Mouse (Mus musculus) kidney, embryonic 16.5 days (tissue): Measurements from ENCODE around the gene Nanog. TPM values are rescaled to one million over a fixed set of nuclear protein-coding genes. Genes with fewer than 3 reads are reported as not detected.
A peak's percentile ranks its signal among the peaks of the same experiment; 100 is the strongest.

Source experiments
- ATAC-seq: fragments of 200-750 bp; cut with Nextera tagmentation; 2 replicates; pipeline ENCODE4 v1.8.0; 2017; ENCODE audit warnings: moderate TSS enrichment; ENCODE audit not compliant: low FRiP score, low TSS enrichment
- H3K27ac ChIP-seq: fragments of 300-500 bp; sonication (generic); 2 replicates; pipeline ENCODE4 v1.5.1; 2014; ENCODE audit warnings: low read length
- H3K27me3 ChIP-seq: fragments of 300-500 bp; sonication (generic); 2 replicates; pipeline ENCODE4 v1.6.1; 2014; ENCODE audit warnings: low read length, control low read depth, mixed read lengths; ENCODE audit not compliant: insufficient read depth
- H3K36me3 ChIP-seq: fragments of 300-500 bp; sonication (generic); 2 replicates; pipeline ENCODE4 v1.6.1; 2014; ENCODE audit warnings: low read length, control low read depth, mixed read lengths; ENCODE audit not compliant: insufficient read depth
- H3K4me1 ChIP-seq: fragments of 300-500 bp; sonication (generic); 2 replicates; pipeline ENCODE4 v1.6.1; 2014; ENCODE audit warnings: low read length, control low read depth, mixed read lengths; ENCODE audit not compliant: insufficient read depth
- H3K4me2 ChIP-seq: fragments of 300-500 bp; sonication (generic); replicated peaks from 2 replicates; pipeline ENCODE4 v1.6.1; 2014; ENCODE audit warnings: low read depth, low read length
- H3K4me3 ChIP-seq: fragments of 300-500 bp; sonication (generic); 2 replicates; pipeline ENCODE4 v1.5.1; 2014; ENCODE audit warnings: mild to moderate bottlenecking, low read length
- H3K9ac ChIP-seq: fragments of 300-500 bp; sonication (generic); replicated peaks from 2 replicates; pipeline ENCODE4 v1.6.1; 2014; ENCODE audit warnings: low read length
- H3K9me3 ChIP-seq: fragments of 300-500 bp; sonication (generic); 2 replicates; pipeline ENCODE4 v1.6.1; 2016; ENCODE audit warnings: low read length, control low read depth
- WGBS: fragments of 180-500 bp; shearing (Covaris S2); extraction: QIAGEN DNeasy Blood & Tissue Kit; methylation state at CpG from one replicate; pipeline ENCODE4 v1.1.7; 2014; 5-methylcytosine and 5-hydroxymethylcytosine counted together
- polyA plus RNA-seq: library from polyadenylated mRNA; unstranded; fragments of >200 nt; fragmentation: Nextera tagmentation; extraction: Ambion mirVana; gene quantifications from 2 replicates; pipeline ENCODE4 v1.2.1, GENCODE M21; 2015

Gene Nanog
- 0.12 TPM in 1 of 2 replicates, not detected in the other for polyA plus RNA-seq

DNA sequence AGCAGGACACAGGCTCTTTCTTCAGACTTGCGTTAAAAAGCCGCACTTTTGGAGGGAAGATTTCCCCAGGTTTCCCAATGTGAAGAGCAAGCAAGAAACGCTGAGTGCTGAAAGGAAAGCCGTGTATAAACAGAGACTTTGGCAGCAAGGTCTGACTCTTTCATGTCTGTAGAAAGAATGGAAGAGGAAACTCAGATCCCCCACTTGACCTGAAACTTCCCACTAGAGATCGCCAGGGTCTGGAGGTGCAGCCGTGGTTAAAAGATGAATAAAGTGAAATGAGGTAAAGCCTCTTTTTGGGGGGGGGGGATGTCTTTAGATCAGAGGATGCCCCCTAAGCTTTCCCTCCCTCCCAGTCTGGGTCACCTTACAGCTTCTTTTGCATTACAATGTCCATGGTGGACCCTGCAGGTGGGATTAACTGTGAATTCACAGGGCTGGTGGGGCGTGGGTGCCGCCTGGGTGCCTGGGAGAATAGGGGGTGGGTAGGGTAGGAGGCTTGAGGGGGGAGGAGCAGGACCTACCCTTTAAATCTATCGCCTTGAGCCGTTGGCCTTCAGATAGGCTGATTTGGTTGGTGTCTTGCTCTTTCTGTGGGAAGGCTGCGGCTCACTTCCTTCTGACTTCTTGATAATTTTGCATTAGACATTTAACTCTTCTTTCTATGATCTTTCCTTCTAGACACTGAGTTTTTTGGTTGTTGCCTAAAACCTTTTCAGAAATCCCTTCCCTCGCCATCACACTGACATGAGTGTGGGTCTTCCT is at the start of gene Nanog:
TSS of gene Nanog (plus strand) at position 454 of the 765 bp plus-strand sequence.
- H3K27me3 ChIP-seq = peaks cover 15% of the 10 kb centered on the region
- H3K27ac ChIP-seq = no peak within 1 kb of the TSS
- 14% methylated on average over 12 of the region's 12 CpGs for WGBS
- peaks cover 8% of the 10 kb centered on the region for H3K4me1 ChIP-seq
- H3K4me3 ChIP-seq = no peak within 1 kb of the TSS
- H3K9ac ChIP-seq = no peak within 1 kb of the TSS
- no peaks in the 10 kb centered on the region for H3K36me3 ChIP-seq
- ATAC-seq = no peak
- H3K9me3 ChIP-seq = no peaks in the 10 kb centered on the region
- no peak within 1 kb of the TSS for H3K4me2 ChIP-seq

DNA sequence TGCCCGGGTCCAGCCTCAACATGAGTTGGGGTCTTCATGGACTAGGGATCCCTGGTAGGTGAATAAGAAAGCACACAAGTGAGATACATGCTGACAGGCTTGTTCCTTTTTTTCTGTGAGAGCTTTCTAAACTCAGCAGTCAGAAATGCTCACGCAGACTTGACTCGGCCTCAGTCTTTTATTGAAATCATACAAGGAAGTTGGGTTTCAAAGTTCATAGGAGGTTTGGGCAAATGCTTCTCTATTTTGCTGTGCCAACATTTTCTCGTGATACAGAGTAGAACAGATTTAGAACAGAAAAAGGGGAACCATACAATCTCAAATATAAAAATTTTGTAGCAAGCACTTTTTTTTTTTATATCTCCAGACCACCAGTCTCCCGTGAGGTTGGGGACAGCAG is 49.7 kb upstream of the Nanog start:
- WGBS = 84% methylated on average over 5 of the region's 5 CpGs
- ATAC-seq = no peak
- H3K4me2 ChIP-seq = no peak overlapping the region
- H3K4me3 ChIP-seq = no peak overlapping the region
- H3K4me1 ChIP-seq = no peaks in the 10 kb centered on the region
- H3K9ac ChIP-seq = no peak overlapping the region
- H3K9me3 ChIP-seq = no peaks in the 10 kb centered on the region
- H3K36me3 ChIP-seq = no peaks in the 10 kb centered on the region
- peaks cover 10% of the 10 kb centered on the region for H3K27me3 ChIP-seq
- no peak overlapping the region for H3K27ac ChIP-seq

DNA sequence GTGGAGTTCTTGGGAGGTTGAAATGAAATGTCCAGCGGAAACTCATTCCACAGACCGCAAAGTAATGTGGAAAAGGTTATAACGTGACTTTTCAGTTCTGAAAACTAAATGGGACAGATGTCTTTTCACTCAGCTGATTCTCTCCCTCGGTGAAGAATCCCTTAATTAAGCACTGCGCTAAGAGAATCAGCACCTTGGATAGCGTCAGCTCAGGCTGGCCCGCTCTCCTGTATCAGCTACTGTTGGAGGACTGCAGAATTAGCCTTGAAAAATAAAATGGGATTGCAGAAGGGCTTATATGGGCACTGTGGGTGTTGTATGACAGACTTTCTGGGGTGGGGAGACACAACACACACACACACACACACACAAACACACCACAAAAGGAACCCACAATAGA is 47.7 kb upstream of the Nanog start:
- Histone ChIP-seq H3K27ac (no peak overlapping the region), H3K9ac (no peak overlapping the region), H3K4me1 (no peaks in the 10 kb centered on the region), H3K9me3 (no peaks in the 10 kb centered on the region), H3K4me3 (no peak overlapping the region), H3K36me3 (no peaks in the 10 kb centered on the region), H3K4me2 (no peak overlapping the region), H3K27me3 (peaks cover 22% of the 10 kb centered on the region)
- ATAC-seq = no peak
- 14% methylated on average over 7 of the region's 7 CpGs for WGBS

DNA sequence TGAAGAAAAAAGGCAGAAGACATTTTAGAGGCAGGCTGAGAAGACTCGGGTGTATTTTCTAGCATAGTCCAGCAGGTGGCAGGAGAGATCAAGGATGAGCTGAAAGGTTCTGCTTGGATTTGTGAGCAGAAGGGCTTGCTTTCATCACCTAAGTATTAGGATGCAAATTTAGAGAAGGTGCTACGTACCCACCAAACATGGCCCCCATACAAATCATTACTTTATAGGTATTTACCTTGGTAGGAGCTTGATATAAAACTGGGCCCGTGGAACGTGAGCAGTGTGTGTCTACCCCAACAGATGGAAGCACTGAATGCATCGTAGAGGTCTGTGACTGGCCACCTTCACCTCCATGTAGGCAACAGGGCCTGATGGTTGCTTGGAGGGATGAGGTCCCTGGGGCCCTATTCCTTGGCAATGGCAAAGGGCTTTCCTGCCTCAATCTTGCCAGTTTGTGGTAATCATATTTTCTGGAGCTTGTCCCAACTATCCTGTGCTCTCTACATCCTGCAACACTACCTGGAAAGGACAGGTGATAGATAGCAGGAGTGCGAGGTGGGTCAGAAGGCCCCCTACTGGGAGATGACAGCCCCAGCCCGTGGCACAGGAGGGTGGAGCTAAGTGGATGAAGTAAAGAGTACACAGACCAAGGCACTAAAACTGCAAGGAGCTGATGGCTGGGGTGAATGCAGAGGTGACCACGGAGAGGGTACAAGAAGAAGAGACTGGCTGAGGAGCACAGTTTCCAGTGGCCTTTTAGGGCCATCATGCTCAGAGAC is 46.5 kb upstream of the Nanog start:
- Histone ChIP-seq H3K36me3 (no peaks in the 10 kb centered on the region), H3K9ac (no peak overlapping the region), H3K4me2 (no peak overlapping the region), H3K9me3 (no peaks in the 10 kb centered on the region), H3K4me3 (no peak overlapping the region), H3K27me3 (peaks cover 22% of the 10 kb centered on the region), H3K4me1 (no peaks in the 10 kb centered on the region), H3K27ac (no peak overlapping the region)
- 38% methylated on average over 8 of the region's 8 CpGs for WGBS
- no peak for ATAC-seq

DNA sequence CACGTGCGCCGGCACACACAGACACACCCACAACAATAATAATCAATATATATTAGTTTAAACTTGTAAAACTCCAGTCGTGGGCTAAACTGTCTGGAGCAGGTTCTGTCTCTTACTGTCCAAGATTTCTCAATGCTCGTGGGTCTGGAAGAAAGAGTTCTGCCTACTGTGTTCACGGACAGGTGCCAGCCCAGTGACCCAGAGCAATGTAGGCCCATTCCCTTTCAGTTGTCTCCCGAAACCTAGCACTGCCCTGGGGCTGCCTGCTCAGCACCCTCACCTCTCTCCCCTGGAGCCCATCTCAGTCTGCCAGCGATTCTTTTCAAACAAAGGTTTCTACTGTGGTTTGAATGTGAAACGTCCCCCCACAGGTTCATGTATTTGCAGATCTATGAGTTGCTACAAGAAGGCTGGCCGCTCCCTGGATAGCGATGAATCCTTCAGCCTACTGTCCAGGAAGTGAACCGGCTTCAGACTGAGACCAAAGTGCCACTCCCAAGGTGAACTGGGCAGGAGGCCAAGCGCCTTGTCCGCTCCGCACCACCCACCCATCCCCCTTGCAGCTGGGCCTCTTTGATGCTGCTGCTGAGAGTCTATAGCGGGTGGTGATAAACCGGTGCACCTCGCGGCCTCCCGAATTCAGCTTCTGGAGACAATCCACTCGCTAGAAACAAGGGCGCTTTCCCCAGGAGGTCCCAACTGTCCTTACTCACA is 44.6 kb upstream of the Nanog start:
- no peaks in the 10 kb centered on the region for H3K9me3 ChIP-seq
- H3K4me1 ChIP-seq = no peaks in the 10 kb centered on the region
- H3K9ac ChIP-seq = no peak overlapping the region
- H3K4me2 ChIP-seq = no peak overlapping the region
- ATAC-seq = peak; percentile 41; the same call in 1 of the 2 replicates
- no peaks in the 10 kb centered on the region for H3K36me3 ChIP-seq
- H3K27me3 ChIP-seq = peaks cover 22% of the 10 kb centered on the region
- WGBS = 24% methylated on average over 22 of the region's 22 CpGs
- H3K4me3 ChIP-seq = no peak overlapping the region
- no peak overlapping the region for H3K27ac ChIP-seq

DNA sequence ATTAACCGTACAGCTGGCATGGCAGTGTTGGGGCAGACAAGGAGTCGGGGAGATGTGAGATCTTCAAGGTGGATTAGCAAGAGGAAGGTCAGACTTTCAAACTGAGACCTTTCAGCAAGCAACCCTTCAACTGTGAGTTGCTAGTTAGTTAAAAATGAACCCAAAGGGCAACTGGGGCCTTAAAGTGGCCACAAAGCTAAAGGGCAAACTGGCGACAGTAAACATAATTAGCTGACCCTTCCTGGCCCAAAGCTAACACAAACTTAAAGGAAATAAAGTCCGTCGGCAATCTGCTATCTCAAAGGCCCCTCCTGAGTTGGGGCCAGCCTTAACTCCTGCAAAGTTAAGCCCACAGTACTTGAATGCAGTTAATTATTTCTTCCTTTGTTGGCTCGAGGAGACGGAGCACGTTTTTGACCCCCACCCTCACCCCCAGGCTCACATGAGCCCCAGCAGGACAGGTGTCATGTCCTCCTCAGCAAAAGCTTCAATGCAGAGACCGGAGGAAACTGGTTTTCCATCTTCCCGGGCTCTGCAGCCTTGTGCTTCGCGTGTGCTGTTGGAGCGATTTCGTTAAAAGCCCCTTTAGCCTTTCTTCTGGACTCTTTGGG is 43.6 kb upstream of the Nanog start:
- 35% methylated on average over 14 of the region's 14 CpGs for WGBS
- Histone ChIP-seq H3K4me2 (no peak overlapping the region), H3K4me1 (no peaks in the 10 kb centered on the region), H3K27me3 (peaks cover 22% of the 10 kb centered on the region), H3K9me3 (no peaks in the 10 kb centered on the region), H3K27ac (no peak overlapping the region), H3K9ac (no peak overlapping the region), H3K36me3 (no peaks in the 10 kb centered on the region), H3K4me3 (no peak overlapping the region)
- ATAC-seq = no peak

DNA sequence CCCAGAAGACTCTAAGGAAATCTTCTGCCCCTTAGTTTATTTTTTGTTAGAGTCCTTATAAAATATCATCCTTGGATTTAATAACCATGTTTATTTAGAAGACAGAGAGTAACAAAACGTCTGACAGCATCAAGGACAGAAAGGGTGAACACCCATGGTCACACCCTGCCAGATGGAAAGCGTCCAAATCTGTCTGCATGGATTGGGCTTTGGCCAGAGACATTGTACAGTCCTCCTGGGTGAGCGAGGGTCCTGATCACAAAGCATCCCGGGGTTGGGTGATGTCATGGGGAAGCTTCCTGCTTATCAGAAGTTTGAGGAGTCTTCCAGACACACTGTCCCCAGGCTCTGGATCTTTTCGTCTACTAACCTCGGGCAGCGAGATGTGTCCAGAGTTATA is 41.4 kb upstream of the Nanog start:
- no peaks in the 10 kb centered on the region for H3K36me3 ChIP-seq
- no peak for ATAC-seq
- no peak overlapping the region for H3K4me2 ChIP-seq
- no peak overlapping the region for H3K27ac ChIP-seq
- no peaks in the 10 kb centered on the region for H3K9me3 ChIP-seq
- no peaks in the 10 kb centered on the region for H3K4me1 ChIP-seq
- no peak overlapping the region for H3K9ac ChIP-seq
- WGBS = 61% methylated on average over 7 of the region's 7 CpGs
- peaks cover 22% of the 10 kb centered on the region for H3K27me3 ChIP-seq
- no peak overlapping the region for H3K4me3 ChIP-seq

DNA sequence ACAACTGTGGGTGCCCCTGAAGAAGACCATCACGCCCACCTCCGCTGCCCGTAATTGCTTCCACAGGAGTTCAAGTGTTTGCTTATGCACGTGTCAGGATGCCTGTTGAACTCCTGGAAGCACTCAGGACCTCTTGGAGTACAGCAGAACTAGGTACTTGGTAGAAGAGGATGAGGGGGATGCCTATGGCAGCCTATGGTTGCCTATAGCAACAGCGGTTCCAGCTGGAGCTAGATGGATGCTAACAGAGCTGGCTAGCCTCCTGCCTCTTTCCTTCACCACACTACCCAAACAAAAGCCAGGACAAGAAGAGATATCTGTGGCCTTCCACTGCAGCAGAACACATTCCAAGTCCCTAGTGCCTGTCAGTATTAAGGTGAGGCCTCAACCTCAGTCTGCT is 39.6 kb upstream of the Nanog start:
- Histone ChIP-seq H3K4me3 (no peak overlapping the region), H3K27me3 (peaks cover 12% of the 10 kb centered on the region), H3K27ac (no peak overlapping the region), H3K9ac (no peak overlapping the region), H3K4me2 (no peak overlapping the region), H3K4me1 (no peaks in the 10 kb centered on the region), H3K9me3 (no peaks in the 10 kb centered on the region), H3K36me3 (no peaks in the 10 kb centered on the region)
- 74% methylated on average over 5 of the region's 5 CpGs for WGBS
- ATAC-seq = no peak

DNA sequence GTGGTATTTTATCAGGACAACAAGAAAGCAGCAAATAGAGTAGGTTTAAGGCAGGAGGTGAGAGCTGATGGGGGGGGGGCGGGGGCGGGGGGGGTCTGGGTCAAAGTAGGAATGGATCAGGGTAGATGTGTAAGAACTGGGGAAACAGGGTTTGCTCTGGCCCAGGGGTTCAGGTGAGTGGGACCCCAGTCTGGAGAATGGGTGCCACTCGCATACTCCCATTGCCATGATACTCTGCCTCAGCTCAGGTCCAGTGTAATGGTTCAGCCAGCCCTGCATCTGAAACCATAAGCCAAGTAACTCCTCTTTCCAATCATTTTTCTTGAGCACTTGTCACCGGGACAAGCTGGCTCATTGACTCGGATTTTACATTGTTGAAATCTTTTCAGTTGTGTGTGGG is 38.5 kb upstream of the Nanog start:
- H3K4me3 ChIP-seq = no peak overlapping the region
- no peaks in the 10 kb centered on the region for H3K9me3 ChIP-seq
- WGBS = 74% methylated on average over 5 of the region's 5 CpGs
- no peak overlapping the region for H3K27ac ChIP-seq
- ATAC-seq = no peak
- no peak overlapping the region for H3K9ac ChIP-seq
- H3K4me1 ChIP-seq = no peaks in the 10 kb centered on the region
- H3K27me3 ChIP-seq = peaks cover under 1% of the 10 kb centered on the region; the same call in 1 of the 2 replicates
- no peaks in the 10 kb centered on the region for H3K36me3 ChIP-seq
- H3K4me2 ChIP-seq = no peak overlapping the region
